Mouse (Mus musculus): ENCODE measurements around the gene Vat1.
"Not testable (repeated sequence)": the region's sequence is repeated elsewhere in the genome, so short reads cannot be mapped to it uniquely, and the experiment has no call there.

The Vat1 gene

DNA sequence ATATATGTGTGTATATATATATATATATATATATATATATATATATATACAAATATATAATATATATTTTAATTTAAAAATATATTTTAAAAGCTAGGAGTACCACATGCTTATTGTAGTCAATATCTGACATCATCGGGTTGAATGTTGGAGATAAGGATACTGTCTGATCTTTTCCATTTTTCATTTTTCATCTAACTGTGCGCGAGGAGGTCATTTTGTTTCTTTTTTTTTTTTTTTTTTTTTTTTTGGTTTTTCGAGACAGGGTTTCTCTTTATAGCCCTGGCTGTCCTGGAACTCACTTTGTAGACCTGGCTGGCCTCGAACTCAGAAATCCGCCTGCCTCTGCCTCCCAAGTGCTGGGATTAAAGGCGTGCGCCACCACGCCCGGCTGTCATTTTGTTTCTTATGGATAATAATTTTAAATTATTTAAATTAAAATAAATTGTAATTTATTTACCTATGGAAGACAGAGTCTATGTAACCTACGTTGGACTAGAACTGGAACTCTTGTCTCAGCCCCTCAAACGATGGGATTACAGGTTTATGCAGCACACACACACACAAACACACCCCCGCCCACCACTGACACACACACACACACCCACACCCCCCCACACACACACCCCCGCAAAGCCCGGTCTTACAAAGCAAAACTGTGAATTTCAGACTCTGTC, 24.4 kb downstream of the Vat1 start:
- DNase-seq: not testable (repeated sequence)

GRCm38 (mm10) chr11:101438006-101438405, 28.0 kb downstream of the Vat1 start:
- DNase-seq: not testable (repeated sequence)

DNA sequence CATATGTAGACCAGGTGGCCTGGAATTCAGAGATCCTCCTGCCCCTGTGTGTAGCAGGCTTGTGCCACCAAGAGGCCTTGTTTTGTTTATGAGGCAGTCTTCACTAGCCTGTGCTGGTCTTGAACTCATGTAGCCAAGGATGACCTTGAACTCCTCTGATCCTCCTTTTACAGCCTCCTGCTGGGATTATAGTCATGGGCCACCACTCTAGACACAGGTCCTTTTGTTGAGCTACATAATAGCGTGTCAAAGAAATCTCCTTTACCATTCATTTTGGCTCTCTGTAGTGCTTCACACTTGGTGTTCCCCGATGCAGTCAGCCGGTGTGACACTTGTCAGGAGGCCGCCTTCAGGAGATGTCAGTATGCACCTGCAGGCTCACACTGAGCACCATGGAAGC, 29.1 kb downstream of the Vat1 start:
- no peak for DNase-seq

DNA sequence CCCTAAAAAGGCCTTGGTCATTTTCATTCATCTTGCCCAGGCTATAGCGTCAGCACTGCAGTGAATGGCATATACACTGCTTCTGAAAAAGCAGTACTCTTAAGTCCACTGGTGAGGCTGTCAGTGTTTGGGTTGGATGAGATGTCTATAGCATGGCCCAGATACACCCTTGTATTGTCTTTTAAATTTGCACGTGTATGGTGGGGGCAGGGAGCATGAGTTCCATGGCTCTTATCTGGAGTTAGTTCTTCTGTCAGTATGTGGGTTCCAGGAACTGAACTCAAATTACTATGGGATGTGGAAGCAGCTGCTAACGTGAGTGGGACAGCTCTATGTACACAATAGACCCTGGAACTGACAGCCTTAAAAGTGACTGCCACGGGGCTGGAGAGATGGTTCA, 30.2 kb downstream of the Vat1 start:
- no peak for DNase-seq

- no peak for DNase-seq
These were observed 32.6 kb downstream of the Vat1 start for GRCm38 (mm10) chr11:101433396-101433795.

DNA sequence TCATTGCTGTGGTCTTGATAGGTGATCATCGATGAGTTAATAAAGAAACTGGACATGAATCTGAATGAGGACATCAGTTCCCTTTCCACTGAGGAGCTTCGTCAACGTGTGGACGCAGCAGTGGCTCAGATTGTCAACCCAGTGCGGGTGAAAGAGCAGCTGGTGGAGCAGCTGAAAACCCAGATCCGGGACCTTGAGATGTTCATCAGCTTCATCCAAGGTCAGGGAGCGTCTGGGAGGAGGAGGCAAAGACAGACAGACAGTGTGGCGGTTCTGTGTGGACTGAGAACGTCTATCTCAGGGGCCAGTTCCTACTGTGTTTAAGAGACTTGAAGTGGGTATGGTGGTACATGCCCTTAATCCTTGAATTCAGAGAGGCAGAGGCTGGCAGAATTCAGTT, 34.7 kb downstream of the Vat1 start:
- DNase-seq: no peak

- no peak for DNase-seq
These were observed 39.9 kb downstream of the Vat1 start for GRCm38 (mm10) chr11:101426165-101426564.

DNA sequence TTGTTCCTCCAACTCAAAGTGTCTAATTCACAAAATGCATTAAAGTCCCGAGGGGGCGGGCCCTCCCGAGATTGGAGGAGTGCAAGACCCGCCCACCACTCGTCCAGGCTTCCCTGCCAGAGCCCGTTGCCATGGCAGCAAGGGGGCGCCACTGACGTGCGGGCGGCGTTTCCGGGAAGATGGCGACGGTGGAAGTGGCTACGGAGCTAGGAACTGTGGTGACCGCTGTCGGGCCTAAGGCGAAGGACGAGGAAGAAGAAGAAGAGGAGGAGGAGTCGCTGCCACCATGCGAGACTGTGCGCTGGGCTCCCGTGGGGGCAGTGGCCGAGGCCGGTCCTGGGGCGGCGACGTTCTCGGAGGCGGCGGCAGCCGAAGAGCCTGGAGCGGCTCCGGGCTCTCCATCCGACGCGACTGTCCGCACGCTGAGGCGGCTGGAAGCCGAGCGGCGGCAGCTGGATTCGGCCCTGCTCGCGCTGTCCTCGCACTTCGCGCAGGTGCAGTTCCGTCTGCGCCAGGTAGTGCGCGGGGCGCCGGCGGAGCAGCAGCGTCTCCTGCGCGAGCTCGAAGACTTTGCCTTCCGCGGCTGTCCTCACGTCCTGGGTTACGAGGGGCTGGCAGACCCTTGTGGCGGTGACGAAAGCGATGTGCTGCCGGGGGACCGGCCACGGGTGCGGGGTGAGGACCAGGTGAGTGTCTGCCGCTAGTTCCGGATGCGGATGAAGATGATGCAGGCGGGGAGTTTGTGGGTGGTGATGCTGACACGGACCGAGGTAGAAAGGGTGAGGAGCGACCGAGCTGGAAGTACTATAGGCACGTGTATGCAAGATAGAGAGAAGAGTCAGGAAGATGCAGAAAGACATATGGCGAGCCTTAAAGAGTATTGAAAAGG, 40.9 kb downstream of the Vat1 start, which contains the start of the genes Rundc1 and Ptges3l:
Rundc1 (plus strand) TSS at position 161 of the 889 bp plus-strand sequence.
Ptges3l (minus strand) TSS at position 409 of the 889 bp plus-strand sequence.
- peak; percentile 99 for DNase-seq

DNA sequence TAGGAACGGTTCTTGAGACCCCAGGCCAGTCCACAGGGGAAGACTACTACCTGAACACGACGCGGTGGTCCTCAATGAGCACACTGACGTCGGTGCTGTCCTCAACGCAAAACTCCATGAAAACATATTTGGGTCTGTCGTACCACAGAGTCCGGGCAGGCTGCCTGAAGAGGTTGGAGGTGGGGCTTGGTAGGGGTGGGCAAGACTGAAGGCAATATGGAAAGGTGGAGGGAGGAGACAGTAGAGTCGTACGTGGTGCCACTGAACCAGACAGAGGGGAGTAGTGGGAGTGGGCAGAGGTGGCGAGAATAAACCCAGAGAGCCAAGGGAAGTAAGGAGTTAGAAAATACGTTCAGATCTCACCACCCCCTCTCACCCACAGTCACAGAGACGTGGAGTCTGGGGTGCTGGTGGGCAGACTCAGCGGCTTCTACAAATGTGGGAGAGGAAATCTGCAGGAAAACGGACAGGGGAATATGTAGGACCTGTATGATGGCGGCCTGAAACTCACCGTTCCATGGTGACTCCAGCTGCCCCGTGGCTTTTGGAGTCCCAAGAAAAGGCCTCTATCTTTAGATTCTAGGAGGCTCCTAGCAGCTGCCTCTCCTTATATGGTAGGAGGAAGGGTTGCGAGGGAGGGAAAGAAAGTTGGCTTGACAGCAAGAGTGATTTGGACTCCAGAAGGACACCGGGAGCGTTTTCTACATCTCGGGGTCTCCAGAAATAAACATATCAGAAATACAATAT, 41.8 kb downstream of the Vat1 start, which contains the start of gene Gm27029:
Gm27029 (minus strand) TSS at position 692 of the 747 bp plus-strand sequence.
- peak; percentile 44 for DNase-seq

DNA sequence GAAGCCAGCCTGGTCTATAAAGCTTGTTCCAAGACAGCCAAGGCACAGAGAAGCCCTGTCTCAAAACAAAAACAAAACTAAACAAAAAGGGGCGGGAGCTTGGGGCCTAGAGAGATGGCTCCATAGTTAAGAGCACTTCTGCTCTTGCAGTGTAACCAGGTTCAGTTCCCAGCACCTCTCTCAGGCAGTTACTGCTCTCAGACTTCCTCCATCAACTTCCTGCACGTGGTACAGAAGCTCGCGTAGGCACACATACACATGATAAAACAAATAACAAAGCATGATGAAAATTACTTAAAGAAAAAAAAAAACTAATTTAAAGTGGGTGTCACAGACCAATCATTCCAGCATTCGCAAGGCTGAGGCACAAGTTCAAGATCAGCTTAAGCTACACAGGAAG, 45.9 kb downstream of the Vat1 start:
- DNase-seq: no peak

DNA sequence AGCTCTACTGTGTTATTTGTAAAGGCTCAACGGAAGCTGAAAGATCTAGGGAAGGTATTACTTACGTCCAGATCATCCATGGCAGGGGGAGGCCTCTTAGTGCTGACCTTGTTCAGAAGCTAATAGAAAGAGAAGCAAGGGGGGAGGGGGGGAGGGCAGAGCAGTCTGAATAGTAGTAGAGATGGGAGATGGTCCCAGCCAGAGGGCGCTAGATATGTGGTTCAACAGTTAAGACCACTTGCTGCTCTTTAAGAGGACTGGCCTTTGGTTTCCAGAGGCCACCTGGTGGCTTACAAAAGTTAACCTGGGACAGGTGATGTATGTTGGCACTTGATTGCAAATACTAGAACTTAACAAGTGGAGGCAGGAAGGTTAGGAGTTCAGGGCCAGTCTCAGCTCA, 46.4 kb downstream of the Vat1 start:
- peak; percentile 26 for DNase-seq

DNA sequence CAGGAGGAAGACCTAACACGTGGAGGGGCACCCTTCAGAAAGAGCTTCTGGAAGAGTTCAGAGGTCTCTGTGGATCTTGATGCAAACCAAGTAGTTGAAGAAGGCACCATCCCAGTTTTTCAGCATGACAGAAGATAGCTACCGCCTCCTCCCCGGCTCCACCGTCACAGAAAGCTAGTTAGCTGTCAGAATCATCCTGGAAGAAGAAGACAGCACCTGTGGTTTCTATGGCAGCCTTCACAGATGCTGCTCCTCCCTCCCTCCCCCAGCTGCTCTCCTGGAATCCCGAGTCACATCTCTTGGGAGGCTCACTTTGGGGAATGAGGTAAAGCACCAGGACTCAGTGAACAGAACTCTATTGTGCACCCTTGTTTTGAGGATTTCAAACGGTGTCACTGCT, 47.0 kb downstream of the Vat1 start:
- no peak for DNase-seq

DNA sequence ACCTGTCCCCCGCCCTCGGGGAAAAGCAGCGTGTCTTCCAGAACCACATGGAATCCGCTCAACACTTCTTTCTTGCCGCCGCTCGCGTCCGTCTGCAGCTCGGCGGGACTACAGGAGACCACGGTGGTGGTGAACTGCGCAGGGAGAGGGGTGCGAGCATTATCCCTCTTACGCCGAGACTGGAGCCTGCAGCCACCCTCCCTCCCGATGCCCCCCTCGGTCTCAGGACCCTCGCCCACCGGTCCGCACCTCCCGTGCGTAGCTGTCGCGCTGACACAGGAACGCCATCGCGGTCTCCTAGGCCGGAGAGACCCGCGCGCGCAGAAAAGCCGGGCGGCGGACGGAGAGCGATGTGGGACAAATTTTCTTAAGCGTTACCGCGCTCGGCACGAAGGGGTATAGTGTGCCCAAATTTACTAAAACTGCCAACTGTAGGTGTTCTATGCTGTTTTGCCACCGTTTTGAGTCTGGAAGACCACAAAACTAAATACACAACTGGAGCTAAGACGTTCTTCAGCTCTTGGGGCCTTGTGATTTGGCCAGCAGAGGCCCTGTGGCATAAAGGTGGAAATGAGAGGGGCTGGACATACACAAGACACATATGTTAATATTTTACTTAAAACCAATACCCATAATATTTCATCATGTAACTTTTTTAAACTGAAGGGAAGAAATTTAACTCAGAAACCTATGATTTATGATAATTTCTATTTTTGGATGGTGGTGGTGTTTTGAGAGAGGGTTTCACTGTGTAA, 48.8 kb downstream of the Vat1 start, which contains the start of gene Aarsd1:
Aarsd1 (minus strand) TSS at position 515 of the 755 bp plus-strand sequence.
- DNase-seq: peak; percentile 93

- peak; percentile 32 for DNase-seq
These were observed 49.5 kb downstream of the Vat1 start for GRCm38 (mm10) chr11:101416433-101417100.

DNA sequence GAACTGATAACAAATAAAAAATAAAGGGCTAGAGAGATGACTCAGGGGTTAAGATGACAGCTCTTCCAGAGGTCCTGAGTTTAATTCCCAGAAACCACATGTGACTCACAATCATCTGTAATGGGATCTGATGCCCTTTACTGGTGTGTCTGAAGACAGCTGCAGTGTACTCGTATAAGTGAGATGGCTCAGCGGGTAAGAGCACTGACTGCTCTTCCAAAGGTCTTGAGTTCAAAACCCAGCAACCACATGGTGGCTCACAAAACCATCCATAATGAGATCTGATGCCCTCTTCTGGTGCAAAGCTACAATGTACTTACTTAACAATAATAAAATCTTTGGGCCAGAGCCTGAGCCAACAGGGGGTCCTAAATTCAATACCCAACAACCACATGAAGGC, 50.7 kb downstream of the Vat1 start:
- no peak for DNase-seq

All from lung, postnatal 10 days (tissue).